Mouse (Mus musculus) C2C12 (cell line): ENCODE measurements around the gene Smim24.

Source experiments
- MAX ChIP-seq: IDR thresholded peaks from one replicate; pipeline ENCODE4 v1.6.1; 2011; ENCODE audit warnings: mild to moderate bottlenecking, control low read depth
- USF1 ChIP-seq: IDR thresholded peaks from one replicate; pipeline ENCODE4 v1.6.1; 2011; ENCODE audit warnings: low read depth, mild to moderate bottlenecking, control low read depth, moderate library complexity

DNA sequence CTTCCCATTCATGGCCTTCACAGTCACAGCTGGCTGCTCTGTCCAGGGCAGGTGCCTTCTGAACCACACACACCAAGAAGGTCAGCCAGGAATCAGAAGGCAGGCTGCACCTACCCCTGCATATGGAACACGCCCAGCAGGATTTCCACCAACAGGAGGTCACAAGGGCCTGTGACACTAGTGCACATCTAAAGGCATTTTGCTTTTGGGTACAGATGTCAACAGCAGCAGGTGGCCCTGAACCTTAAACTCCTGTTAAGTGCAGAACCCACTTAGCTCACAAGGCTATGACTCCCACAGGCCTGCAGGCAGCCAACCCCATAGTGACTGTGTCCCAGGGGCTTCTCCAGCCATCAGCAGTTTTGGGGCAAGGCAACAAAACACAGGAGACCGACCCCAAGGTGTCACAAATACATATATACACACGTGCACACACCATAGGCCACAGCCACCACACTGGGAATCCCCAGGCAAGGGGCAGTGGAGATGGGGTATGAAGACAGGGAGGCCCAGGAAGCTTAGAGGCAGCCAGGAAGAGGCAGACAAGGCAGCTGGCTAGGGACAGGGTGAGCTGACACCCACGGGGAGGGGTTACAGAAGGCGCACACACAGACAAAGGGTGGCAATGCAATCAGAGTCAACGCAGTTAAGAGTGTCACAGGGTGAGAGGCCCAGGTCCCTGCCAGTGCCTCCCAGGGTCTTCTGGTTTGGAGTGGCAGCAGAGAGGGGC, 26.2 kb upstream of the Smim24 start:
- no peak for TF ChIP-seq USF1
- TF ChIP-seq MAX: no peak
